Mouse (Mus musculus): Measurements from ENCODE around the gene Exoc3l4.

Gene Exoc3l4

GRCm38 (mm10) chr12:111409583-111409982, 7.2 kb upstream of the Exoc3l4 start:
- in situ Hi-C loops (cut with MboI; ENCODE audit: unreplicated experiment in 2 of 2), result loop anchor here (25.0 kb wide), 2 partner anchors 322 to 1128 kb away; no protein-coding TSS in a partner anchor

- in situ Hi-C loops (cut with MboI; ENCODE audit: unreplicated experiment in 2 of 2), result loop anchor here (10.0 to 25.0 kb wide), 3 partner anchors 137 to 1126 kb away; partner anchors contain the start of gene Amn (in 1 of the 2)
These were observed 5.0 kb upstream of the Exoc3l4 start for GRCm38 (mm10) chr12:111411631-111412355.

GRCm38 (mm10) chr12:111412581-111413284, 4.1 kb upstream of the Exoc3l4 start:
- in situ Hi-C loops (cut with MboI; ENCODE audit: unreplicated experiment in 2 of 2), result loop anchor here (10.0 to 25.0 kb wide), 3 partner anchors 138 to 1125 kb away; partner anchors contain the start of gene Amn (in 1 of the 2)

- in situ Hi-C loops (cut with MboI; ENCODE audit: unreplicated experiment in 2 of 2), result loop anchor here (10.0 to 25.0 kb wide), 3 partner anchors 138 to 1124 kb away; partner anchors contain the start of gene Amn (in 1 of the 2)
These were observed 3.5 kb upstream of the Exoc3l4 start for GRCm38 (mm10) chr12:111413300-111413699.

GRCm38 (mm10) chr12:111419918-111420317, 3.1 kb downstream of the Exoc3l4 start:
- in situ Hi-C loops (cut with MboI; ENCODE audit: unreplicated experiment in 2 of 2), result loop anchor here (10.0 to 25.0 kb wide), 5 partner anchors 85 to 1117 kb away; partner anchors contain the start of gene Amn (in 1 of the 2)

- in situ Hi-C loops (cut with MboI; ENCODE audit: unreplicated experiment in 2 of 2), result loop anchor here (10.0 to 25.0 kb wide), 4 partner anchors 84 to 1116 kb away; no protein-coding TSS in a partner anchor
These were observed 4.3 kb downstream of the Exoc3l4 start for GRCm38 (mm10) chr12:111420946-111421709.

DNA sequence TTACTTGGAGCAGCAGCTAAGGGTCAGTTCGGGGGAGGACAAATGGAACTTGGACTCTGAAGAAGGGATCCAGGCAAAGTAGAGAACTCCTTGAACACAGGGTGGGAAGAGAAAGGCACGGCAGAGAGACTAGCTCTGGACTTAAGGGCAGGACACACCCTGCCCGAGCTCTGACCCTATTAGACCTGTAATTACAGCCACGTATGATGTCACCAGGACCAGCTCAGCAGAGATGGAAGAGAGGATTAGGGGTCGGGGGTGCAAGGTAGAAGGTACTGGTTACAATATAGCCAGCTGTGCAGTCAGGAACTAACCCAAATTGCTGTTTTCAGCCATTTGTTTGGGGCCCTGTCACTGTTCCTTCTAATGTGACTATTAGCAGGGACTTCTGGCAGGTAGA, 6.0 kb downstream of the Exoc3l4 start:
- in situ Hi-C loops (cut with MboI; ENCODE audit: unreplicated experiment in 2 of 2), result loop anchor here (10.0 to 25.0 kb wide), 4 partner anchors 82 to 1114 kb away; no protein-coding TSS in a partner anchor

- in situ Hi-C loops (cut with MboI; ENCODE audit: unreplicated experiment in 2 of 2), result loop anchor here (10.0 to 25.0 kb wide), 4 partner anchors 81 to 1114 kb away; no protein-coding TSS in a partner anchor
These were observed 6.8 kb downstream of the Exoc3l4 start for GRCm38 (mm10) chr12:111423570-111424129.

DNA sequence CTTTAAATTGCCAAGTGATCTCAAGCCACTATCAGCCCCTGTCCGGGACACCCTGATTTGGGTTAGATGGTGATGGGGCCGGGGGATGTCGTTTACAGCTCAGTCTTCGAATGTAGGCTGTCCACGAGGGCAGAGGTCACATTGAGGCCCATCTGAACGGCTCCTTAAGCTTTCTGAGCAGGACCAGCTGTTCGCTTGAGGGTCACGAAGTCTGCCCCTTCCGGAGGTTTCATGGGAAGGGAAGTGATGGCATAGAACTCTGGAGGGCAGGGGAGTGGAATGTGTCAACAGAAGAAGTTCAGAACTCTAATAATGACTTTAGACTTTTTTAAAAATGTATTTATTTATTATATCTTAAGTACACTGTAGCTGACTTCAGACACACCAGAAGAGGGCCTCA, 7.7 kb downstream of the Exoc3l4 start:
- in situ Hi-C loops (cut with MboI; ENCODE audit: unreplicated experiment in 2 of 2), result loop anchor here (10.0 to 25.0 kb wide), 4 partner anchors 80 to 1113 kb away; no protein-coding TSS in a partner anchor

- in situ Hi-C loops (cut with MboI; ENCODE audit: unreplicated experiment in 2 of 2), result loop anchor here (5.0 to 10.0 kb wide), 3 partner anchors 37 to 220 kb away; no protein-coding TSS in a partner anchor
These were observed 8.4 kb downstream of the Exoc3l4 start for GRCm38 (mm10) chr12:111425258-111425657.

DNA sequence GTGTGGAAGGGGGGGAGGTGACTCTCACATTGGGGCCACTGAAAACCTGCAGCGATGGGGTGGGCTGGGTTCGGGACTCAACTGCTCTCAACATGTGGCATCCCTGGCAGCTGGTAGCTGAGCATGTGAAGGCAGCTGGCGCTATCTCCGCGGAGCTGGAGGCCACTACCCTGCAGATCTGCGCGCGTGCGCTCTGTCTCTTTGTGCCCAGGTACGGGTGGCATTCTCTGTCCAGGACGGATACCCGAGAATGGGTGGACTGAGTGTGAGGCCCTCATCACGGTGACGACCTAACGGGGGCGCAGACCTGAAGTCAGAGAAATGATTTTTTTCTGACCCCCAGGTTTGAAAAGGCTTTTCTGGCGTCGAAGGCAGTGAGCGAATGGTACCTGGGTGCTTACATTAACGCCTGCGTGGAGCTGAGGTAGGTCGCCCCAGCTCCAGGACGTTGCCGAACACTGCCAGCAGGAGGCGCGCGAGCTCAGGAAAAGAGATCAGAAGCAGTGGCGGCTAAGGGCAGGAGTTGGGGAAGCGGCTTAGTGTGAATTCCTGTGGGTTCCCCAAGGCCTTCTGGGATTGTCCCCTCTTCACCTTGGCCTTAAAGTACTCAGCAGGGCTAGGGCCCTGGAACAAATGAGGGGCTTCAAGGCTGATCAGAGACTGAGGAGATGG, 9.1 kb downstream of the Exoc3l4 start:
- in situ Hi-C loops (cut with MboI; ENCODE audit: unreplicated experiment in 2 of 2), result loop anchor here (5.0 to 10.0 kb wide), 3 partner anchors 36 to 219 kb away; no protein-coding TSS in a partner anchor

- in situ Hi-C loops (cut with MboI; ENCODE audit: unreplicated experiment in 2 of 2), result loop anchor here (5.0 to 10.0 kb wide), 3 partner anchors 35 to 217 kb away; no protein-coding TSS in a partner anchor
These were observed 10.8 kb downstream of the Exoc3l4 start for GRCm38 (mm10) chr12:111427438-111428113.

DNA sequence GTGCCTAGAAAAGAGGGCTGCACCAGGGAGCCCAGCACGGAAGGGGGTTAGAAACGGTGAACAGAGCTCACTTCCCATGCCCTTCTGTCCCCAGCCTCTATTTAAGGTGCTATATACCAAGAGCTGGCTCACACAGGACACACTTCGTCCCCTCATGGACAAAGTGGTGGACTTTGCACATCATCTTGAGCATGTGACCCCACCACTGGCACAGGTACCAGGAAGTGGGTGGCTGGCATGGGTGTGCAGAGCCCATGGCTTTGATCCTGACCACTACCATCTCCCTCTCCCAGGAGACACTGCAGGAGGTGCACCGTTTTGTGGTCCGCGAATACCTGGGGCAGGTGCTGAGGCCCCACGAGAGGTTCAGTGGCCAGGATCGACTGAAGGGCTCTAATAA, 11.5 kb downstream of the Exoc3l4 start:
- in situ Hi-C loops (cut with MboI; ENCODE audit: unreplicated experiment in 2 of 2), result loop anchor here (5.0 to 10.0 kb wide), 3 partner anchors 34 to 216 kb away; no protein-coding TSS in a partner anchor

DNA sequence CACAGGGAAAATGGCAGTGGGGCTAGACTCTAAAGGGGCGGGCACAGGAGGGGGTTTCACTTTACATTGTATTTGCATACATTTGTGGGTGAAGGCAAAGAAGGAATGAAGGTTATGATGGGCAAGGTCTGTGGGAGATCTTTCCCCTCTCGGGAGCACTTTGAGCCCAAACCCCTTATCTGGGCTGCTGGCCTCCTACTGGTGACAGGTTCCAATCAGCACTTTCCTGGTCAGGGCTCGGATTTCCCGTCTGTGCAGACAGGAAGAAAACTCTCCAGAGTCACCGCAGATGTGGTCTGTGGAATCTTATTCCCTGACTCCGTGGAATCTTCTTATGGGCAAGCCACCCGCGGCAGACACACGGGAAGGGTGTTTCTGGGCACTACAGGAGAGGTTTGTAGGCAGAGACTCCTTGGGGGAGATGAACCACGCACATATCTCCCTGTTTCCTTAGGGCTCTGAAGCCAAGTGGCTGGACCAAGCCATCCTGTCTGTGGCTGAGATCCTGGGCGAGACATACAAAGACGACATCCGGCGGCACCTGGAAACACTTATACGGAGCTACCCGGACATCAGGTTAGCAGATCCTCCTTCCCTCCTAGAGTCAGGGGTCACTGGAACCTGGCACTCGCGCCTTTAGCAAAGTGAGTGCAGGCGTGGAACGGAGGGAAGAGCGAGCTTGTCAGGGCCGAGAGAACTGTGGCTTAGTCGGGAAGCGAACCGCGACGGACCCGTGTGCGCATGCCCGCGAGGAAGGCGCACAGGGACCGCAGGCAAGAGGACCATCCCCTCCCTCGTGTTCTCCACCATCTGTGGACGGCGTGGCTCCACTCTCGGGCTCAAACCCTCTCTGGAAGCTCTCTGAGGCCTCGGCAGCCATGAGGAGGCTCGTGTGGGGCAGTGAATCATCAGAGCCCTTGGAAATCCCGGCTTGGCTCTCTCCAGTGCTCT, 12.4 kb downstream of the Exoc3l4 start:
- in situ Hi-C loops (cut with MboI; ENCODE audit: unreplicated experiment in 2 of 2), result loop anchor here (5.0 to 10.0 kb wide), 3 partner anchors 33 to 216 kb away; no protein-coding TSS in a partner anchor

- in situ Hi-C loops (cut with MboI; ENCODE audit: unreplicated experiment in 2 of 2), result no loop called here
These were observed 13.4 kb downstream of the Exoc3l4 start for GRCm38 (mm10) chr12:111430049-111430867.

Data from v-Abl transformed pro-B cells (cell line).